In genomic region chrX:72902530-72902929, GRCm38 (mm10) we compare ENCODE assay signal across 25 mouse cellular contexts. TPM values are rescaled to one million over a fixed set of nuclear protein-coding genes. Genes with fewer than 3 reads are reported as not detected.
DNase-seq lines count a peak whose midpoint lies in the region; ATAC-seq and TF ChIP-seq lines count a peak whose summit lies in the region.
"Had no signal": no experiment of that assay in that cellular context is flagged by ENCODE, and none has a peak within 500 bp of the region (broad histone marks: within the 10 kb centered on the region; RNA-seq: fewer than 3 reads in every experiment).

No protein-coding gene starts in this region.

- no peaks in the 10 kb centered on the region for H3K27me3 ChIP-seq in hindbrain, postnatal 0 days (ENCODE audit: insufficient read depth, low read length)
- H3K27me3 ChIP-seq in hindbrain, embryonic 10.5 days (ENCODE audit: insufficient read depth, poor library complexity, severe bottlenecking), result no peaks in the 10 kb centered on the region
- no peaks in the 10 kb centered on the region for H3K27me3 ChIP-seq in lung, postnatal 0 days (replicated peaks; ENCODE audit: insufficient read depth, low read length)
- H3K27me3 ChIP-seq: forebrain, embryonic 13.5 days; heart, embryonic 13.5 days; limb, embryonic 13.5 days had no signal

- no peak for TF ChIP-seq EP300 in lung, postnatal 0 days (IDR thresholded peaks at IDR 0.05)

- H3K27ac ChIP-seq in hindbrain, postnatal 0 days, result no peak overlapping the region
- no peak overlapping the region for H3K27ac ChIP-seq in hindbrain, embryonic 10.5 days
- no peak overlapping the region for H3K27ac ChIP-seq in lung, postnatal 0 days (ENCODE audit: low read length)
- H3K27ac ChIP-seq: embryonic facial prominence, embryonic 13.5 days; forebrain, embryonic 13.5 days; heart, embryonic 13.5 days; limb, embryonic 13.5 days; liver, embryonic 12.5 days had no signal

- peak; percentile 45 for TF ChIP-seq CTCF in hindbrain, postnatal 0 days (IDR thresholded peaks at IDR 0.05; ENCODE audit: low read depth)
- 0 out of 2 replicates have a peak, but pooled peaks have one; percentile 14 for TF ChIP-seq CTCF in lung, postnatal 0 days (IDR thresholded peaks at IDR 0.05)

- no peak overlapping the region for H3K4me2 ChIP-seq in hindbrain, postnatal 0 days (ENCODE audit: low read depth, low read length)
- H3K4me2 ChIP-seq in lung, postnatal 0 days (replicated peaks; ENCODE audit: low read depth, low read length), result no peak overlapping the region
- H3K4me2 ChIP-seq: embryonic facial prominence, embryonic 13.5 days; forebrain, embryonic 13.5 days; heart, embryonic 13.5 days; limb, embryonic 13.5 days; liver, embryonic 12.5 days had no signal

- H3K9ac ChIP-seq in hindbrain, postnatal 0 days (replicated peaks; ENCODE audit: low read length), result no peak overlapping the region
- no peak overlapping the region for H3K9ac ChIP-seq in lung, postnatal 0 days (replicated peaks; ENCODE audit: low read depth)
- H3K9ac ChIP-seq: embryonic facial prominence, embryonic 13.5 days; forebrain, embryonic 13.5 days; heart, embryonic 13.5 days; limb, embryonic 13.5 days; liver, embryonic 12.5 days had no signal

- no peaks in the 10 kb centered on the region for H3K36me3 ChIP-seq in hindbrain, postnatal 0 days (ENCODE audit: insufficient read depth, low read length)
- H3K36me3 ChIP-seq in hindbrain, embryonic 10.5 days, result no peaks in the 10 kb centered on the region
- H3K36me3 ChIP-seq in lung, postnatal 0 days (ENCODE audit: insufficient read depth, low read length), result no peaks in the 10 kb centered on the region
- H3K36me3 ChIP-seq: embryonic facial prominence, embryonic 13.5 days; heart, embryonic 13.5 days; limb, embryonic 13.5 days; liver, embryonic 12.5 days had no signal

- H3K9me3 ChIP-seq in hindbrain, postnatal 0 days (ENCODE audit: low read length), result no peaks in the 10 kb centered on the region
- no peaks in the 10 kb centered on the region for H3K9me3 ChIP-seq in hindbrain, embryonic 10.5 days
- H3K9me3 ChIP-seq in lung, postnatal 0 days (ENCODE audit: low read length), result no peaks in the 10 kb centered on the region
- H3K9me3 ChIP-seq: embryonic facial prominence, embryonic 13.5 days; forebrain, embryonic 13.5 days; heart, embryonic 13.5 days; limb, embryonic 13.5 days; liver, embryonic 12.5 days had no signal

- no peak overlapping the region for H3K4me3 ChIP-seq in hindbrain, postnatal 0 days (ENCODE audit: low read length)
- H3K4me3 ChIP-seq in hindbrain, embryonic 10.5 days, result no peak overlapping the region
- H3K4me3 ChIP-seq in lung, postnatal 0 days (ENCODE audit: low read depth, low read length), result no peak overlapping the region
- H3K4me3 ChIP-seq: embryonic facial prominence, embryonic 13.5 days; erythroblast, embryonic 14.5 days; forebrain, embryonic 13.5 days; heart, embryonic 13.5 days; limb, embryonic 13.5 days; liver, embryonic 12.5 days had no signal

- DNase-seq in embryo, embryonic 10.5 days (ENCODE audit: low spot score), result peak; percentile 6
- DNase-seq in embryo, embryonic 9.5 days (ENCODE audit: extremely low spot score), result no peak
- DNase-seq in hindbrain, postnatal 0 days (ENCODE audit: low spot score), result peak; percentile 19
- no peak for DNase-seq in hindbrain, embryonic 10.5 days (ENCODE audit: low spot score)
- no peak for DNase-seq in lung, postnatal 0 days (ENCODE audit: low spot score)
- no peak for DNase-seq in lung, postnatal 10 days
- DNase-seq in brain, adult 2 months (ENCODE audit: low read depth, low spot score), result peak; percentile 37
- DNase-seq: adrenal gland, postnatal 36 days; cerebellum, adult 11-12 months; cerebellum, postnatal 14 days; gastrocnemius, postnatal 14 days; heart, adult 18-20 months; kidney, adult 18-20 months; kidney, postnatal 10 days; lung, adult 18-20 months; lung, postnatal 4 days; right cerebral cortex, postnatal 14 days; thymus, postnatal 14 days had no signal

- 44% methylated on average over 1 of the region's 1 CpGs for WGBS in hindbrain, postnatal 0 days
- WGBS in hindbrain, embryonic 10.5 days, result 34% methylated on average over 1 of the region's 1 CpGs
- WGBS in lung, postnatal 0 days, result 29% methylated on average over 1 of the region's 1 CpGs

- no peaks in the 10 kb centered on the region for H3K4me1 ChIP-seq in hindbrain, postnatal 0 days (ENCODE audit: insufficient read depth, low read length)
- H3K4me1 ChIP-seq in hindbrain, embryonic 10.5 days (replicated peaks), result no peaks in the 10 kb centered on the region
- no peaks in the 10 kb centered on the region for H3K4me1 ChIP-seq in lung, postnatal 0 days (ENCODE audit: insufficient read depth, low read depth, low read length)
- H3K4me1 ChIP-seq: embryonic facial prominence, embryonic 13.5 days; forebrain, embryonic 13.5 days; heart, embryonic 13.5 days; limb, embryonic 13.5 days; liver, embryonic 12.5 days had no signal

- no peak for ATAC-seq in hindbrain, postnatal 0 days
- ATAC-seq in lung, postnatal 0 days, result no peak
- no peak for ATAC-seq in granulocyte monocyte progenitor cell, adult 5-6 weeks (replicated peaks; ENCODE audit: poor library complexity, severe bottlenecking)
- ATAC-seq: forebrain, embryonic 13.5 days; liver, embryonic 12.5 days had no signal

RNA-seq across cellular contexts. Expression of gene Cetn2, which starts 15.7 kb away (rescaled TPM):
- total RNA-seq in hindbrain, postnatal 0 days (2014; rRNA removed), result 20.0 and 20.7 TPM in 2 replicates
- polyA plus RNA-seq in hindbrain, postnatal 0 days (2015; fragmentation: Nextera tagmentation; extraction: Ambion mirVana), result 67.1 and 79.9 TPM in 2 replicates
- polyA plus RNA-seq in hindbrain, embryonic 10.5 days (2016; fragmentation: Nextera tagmentation; extraction: Ambion mirVana), result 91.9 and 104 TPM in 2 replicates
- polyA plus RNA-seq in lung, postnatal 0 days (2015; fragmentation: Nextera tagmentation; extraction: Ambion mirVana), result 63.3 and 65.0 TPM in 2 replicates
- 52.3 and 71.4 TPM in 2 replicates for total RNA-seq in granulocyte monocyte progenitor cell, adult 5-6 weeks (2014; fragmentation: Nextera tagmentation)
- 93.3 and 127 TPM in 2 replicates for total RNA-seq in granulocyte monocyte progenitor cell, adult 5-6 weeks (2017)

RNA-seq across cellular contexts. Expression of gene Nsdhl, which starts 15.8 kb away (rescaled TPM):
- 35.6 and 41.1 TPM in 2 replicates for total RNA-seq in hindbrain, postnatal 0 days (2014; rRNA removed)
- polyA plus RNA-seq in hindbrain, postnatal 0 days (2015; fragmentation: Nextera tagmentation; extraction: Ambion mirVana), result 38.0 and 40.8 TPM in 2 replicates
- polyA plus RNA-seq in hindbrain, embryonic 10.5 days (2016; fragmentation: Nextera tagmentation; extraction: Ambion mirVana), result 37.4 and 42.9 TPM in 2 replicates
- polyA plus RNA-seq in lung, postnatal 0 days (2015; fragmentation: Nextera tagmentation; extraction: Ambion mirVana), result 16.4 and 18.2 TPM in 2 replicates
- total RNA-seq in granulocyte monocyte progenitor cell, adult 5-6 weeks (2014; fragmentation: Nextera tagmentation), result 12.4 and 20.2 TPM in 2 replicates
- 15.2 and 17.9 TPM in 2 replicates for total RNA-seq in granulocyte monocyte progenitor cell, adult 5-6 weeks (2017)

Comparison
In these comparisons a context has a peak if more than half of its experiments do, and no peak if none do; other contexts are left out.
1. DNase-seq: peak in embryo, embryonic 10.5 days (single experiment), hindbrain, postnatal 0 days (single experiment) and brain, adult 2 months (single experiment); none in embryo, embryonic 9.5 days (single experiment), hindbrain, embryonic 10.5 days (single experiment), lung, postnatal 0 days (single experiment) and lung, postnatal 10 days (single experiment).